Mouse (Mus musculus) forebrain, embryonic 10.5 days (tissue): ENCODE results near the gene Trak1. TPM values are rescaled to one million over a fixed set of nuclear protein-coding genes. Genes with fewer than 3 reads are reported as not detected.

ENCODE experiments used
- DNase-seq: peaks from one replicate; pipeline ENCODE4 v3.0.0-alpha.2; 2017; ENCODE audit warnings: low spot score; ENCODE audit errors: extremely low spot score
- H3K27ac ChIP-seq: fragments of 300-500 bp; sonication (generic); 2 replicates; pipeline ENCODE4 v1.5.1; 2016; ENCODE audit warnings: mild to moderate bottlenecking
- H3K27me3 ChIP-seq: fragments of 300-500 bp; sonication (generic); 2 replicates; pipeline ENCODE4 v1.6.1; 2016; ENCODE audit warnings: mild to moderate bottlenecking; ENCODE audit not compliant: poor library complexity, severe bottlenecking
- H3K36me3 ChIP-seq: fragments of 300-500 bp; sonication (generic); replicated peaks from 2 replicates; pipeline ENCODE4 v1.6.1; 2016; ENCODE audit warnings: mild to moderate bottlenecking, moderate library complexity
- H3K4me1 ChIP-seq: fragments of 300-500 bp; sonication (generic); 2 replicates; pipeline ENCODE4 v1.6.1; 2016
- H3K4me3 ChIP-seq: fragments of 300-500 bp; sonication (generic); 2 replicates; pipeline ENCODE4 v1.5.1; 2016; ENCODE audit warnings: mild to moderate bottlenecking, moderate library complexity
- H3K9me3 ChIP-seq: fragments of 300-500 bp; sonication (generic); 2 replicates; pipeline ENCODE4 v1.6.1; 2016; ENCODE audit warnings: mild to moderate bottlenecking, moderate library complexity
- WGBS: fragments of 180-500 bp; shearing (Covaris S2); methylation state at CpG from one replicate; pipeline ENCODE4 v1.1.7; 2016; 5-methylcytosine and 5-hydroxymethylcytosine counted together
- polyA plus RNA-seq: library from polyadenylated mRNA; unstranded; fragments of >200 nt; fragmentation: Nextera tagmentation; extraction: Ambion mirVana; gene quantifications from 2 replicates; pipeline ENCODE4 v1.2.1, GENCODE M21; 2016

Trak1 gene
- polyA plus RNA-seq, 1 experiment from 2014 or later, result 27.4 TPM

DNA sequence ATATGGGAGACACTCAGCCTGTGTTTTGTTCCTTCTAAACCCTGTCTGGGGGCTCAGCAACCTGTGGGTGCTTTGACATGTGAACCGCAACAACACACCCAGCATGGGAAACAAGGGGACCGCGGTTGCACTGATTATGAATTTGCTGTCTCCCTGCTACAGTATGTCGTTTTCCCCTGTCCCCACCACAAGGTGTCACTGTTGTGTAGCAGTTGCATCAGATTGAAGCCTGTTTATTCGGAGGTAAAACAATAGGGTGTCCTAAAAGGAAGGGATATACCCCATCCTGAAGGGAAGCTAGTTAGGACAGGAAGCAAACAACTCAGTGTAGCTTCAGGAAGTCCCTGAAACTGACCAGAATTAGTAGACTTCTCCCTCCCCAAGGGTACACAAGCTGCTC lies 182.2 kb downstream of the Trak1 start:
- Histone ChIP-seq H3K4me3 (no peak overlapping the region), H3K4me1 (peaks cover 10% of the 10 kb centered on the region), H3K27ac (0 out of 2 replicates have a peak overlapping the region, but pooled peaks have one; percentile 5), H3K27me3 (no peaks in the 10 kb centered on the region), H3K9me3 (no peaks in the 10 kb centered on the region), H3K36me3 (peaks cover 8% of the 10 kb centered on the region)
- peak; percentile 67 for DNase-seq
- 40% methylated on average over 5 of the region's 5 CpGs for WGBS

- Histone ChIP-seq H3K27me3 (peaks cover 22% of the 10 kb centered on the region), H3K4me3 (no peak overlapping the region), H3K27ac (no peak overlapping the region), H3K9me3 (no peaks in the 10 kb centered on the region), H3K36me3 (no peaks in the 10 kb centered on the region), H3K4me1 (peaks cover 12% of the 10 kb centered on the region)
- 80% methylated on average over 7 of the region's 7 CpGs for WGBS
- no peak for DNase-seq
Observed at GRCm38 (mm10) chr9:121487216-121487615, 189.9 kb downstream of the Trak1 start.

DNA sequence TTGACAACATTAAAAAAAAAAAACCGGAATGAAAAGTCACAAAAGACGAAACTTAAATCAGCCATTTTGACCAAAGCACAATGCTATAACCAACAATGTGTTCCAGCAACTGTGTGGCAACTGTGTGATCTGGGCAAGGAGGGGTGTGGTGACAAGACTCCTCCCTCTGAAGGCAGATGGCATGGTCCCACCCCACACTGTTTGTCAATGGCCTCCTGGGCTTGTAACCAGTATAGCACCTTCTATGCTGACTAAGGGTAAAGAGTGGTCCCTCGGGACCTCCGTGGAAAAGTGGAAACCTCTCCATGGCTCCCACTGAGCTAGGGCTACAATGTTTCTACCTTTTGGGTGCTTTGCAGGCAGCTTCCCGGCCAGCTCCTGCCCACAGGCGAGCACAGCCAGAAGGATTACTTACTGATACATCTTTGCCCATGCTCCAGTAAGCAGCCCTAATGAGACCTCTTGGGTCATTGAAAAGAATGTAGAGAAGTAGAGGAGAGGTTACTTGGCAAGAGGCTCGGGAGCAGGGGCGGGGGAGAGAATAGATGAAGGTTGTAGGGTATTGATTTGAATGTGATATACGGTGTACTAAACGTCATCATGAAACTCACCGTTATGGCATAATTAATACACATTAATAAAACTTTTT lies 194.4 kb downstream of the Trak1 start:
- Histone ChIP-seq H3K4me3 (no peak overlapping the region), H3K36me3 (no peaks in the 10 kb centered on the region), H3K4me1 (peaks cover 32% of the 10 kb centered on the region), H3K27me3 (peaks cover 67% of the 10 kb centered on the region), H3K27ac (no peak overlapping the region), H3K9me3 (no peaks in the 10 kb centered on the region)
- DNase-seq, result no peak
- WGBS, result 69% methylated on average over 11 of the region's 11 CpGs

DNA sequence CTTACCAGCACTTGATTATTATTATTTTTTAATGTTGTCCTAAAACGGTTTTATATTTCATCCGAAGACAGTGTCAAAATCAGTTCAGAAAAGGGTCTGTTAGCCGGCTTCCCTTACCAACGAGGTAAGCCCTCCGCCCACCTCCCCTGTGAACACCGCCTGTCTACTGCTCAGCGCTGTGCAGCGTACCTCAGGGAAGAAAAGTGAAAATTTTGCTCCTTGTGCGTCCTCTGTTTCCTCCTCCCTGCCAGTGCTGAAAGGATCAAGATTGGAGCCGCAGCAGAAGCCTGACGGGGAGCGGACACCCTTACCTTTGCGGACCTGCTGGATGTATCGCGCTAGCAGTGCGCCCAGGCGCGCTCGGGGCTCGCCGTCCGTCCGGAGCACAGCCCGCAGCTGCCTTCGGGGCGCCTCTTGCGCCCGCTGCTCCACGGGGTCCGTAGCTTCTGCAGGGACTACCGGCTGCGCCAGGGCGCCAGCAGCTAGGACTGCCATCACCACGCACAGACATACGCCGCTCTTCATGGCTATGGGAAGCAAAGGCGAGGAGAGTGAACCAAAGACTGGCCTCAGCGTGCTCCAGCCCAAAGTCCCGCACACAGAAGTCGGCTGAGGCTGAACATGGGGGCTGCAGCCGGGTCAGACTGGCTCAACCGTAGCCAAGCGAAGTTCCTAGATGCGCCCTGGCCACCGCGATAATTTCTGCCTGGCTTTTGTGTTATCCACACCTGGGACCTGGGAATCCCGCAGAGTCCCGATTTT lies 196.9 kb downstream of the Trak1 start:
- WGBS, result 2% methylated on average over 48 of the region's 48 CpGs
- peak overlapping the region; percentile 45 for H3K4me3 ChIP-seq
- H3K36me3 ChIP-seq, result no peaks in the 10 kb centered on the region
- H3K27me3 ChIP-seq, result peaks cover 85% of the 10 kb centered on the region
- 0 out of 2 replicates have a peak overlapping the region, but pooled peaks have one; percentile 8 for H3K27ac ChIP-seq
- H3K4me1 ChIP-seq, result peaks cover 32% of the 10 kb centered on the region
- no peaks in the 10 kb centered on the region for H3K9me3 ChIP-seq
- peak; percentile 39 for DNase-seq

DNA sequence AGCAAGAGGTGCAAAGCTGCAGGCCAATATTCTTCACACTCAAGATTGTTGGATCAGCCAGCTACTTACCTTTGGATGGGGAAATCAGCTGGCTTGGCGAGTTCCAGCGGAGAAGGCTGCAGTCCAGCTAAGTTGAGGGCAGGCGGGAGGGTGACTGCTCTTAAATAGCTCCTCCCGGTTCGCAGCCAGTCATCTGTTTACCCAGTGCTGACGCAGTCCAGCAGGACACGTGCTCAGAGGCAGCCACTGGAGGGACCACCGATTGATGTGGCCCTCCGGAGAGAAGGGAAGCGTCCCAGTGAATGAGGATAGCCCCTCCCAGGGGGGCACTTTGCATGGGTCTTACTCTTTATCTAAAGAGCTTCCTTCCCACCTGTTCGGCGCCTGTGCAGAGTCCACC lies 198.2 kb downstream of the Trak1 start, which contains the start of gene Cck:
Cck (minus strand) TSS at position 166 of the 400 bp plus-strand sequence.
- 1% methylated on average over 12 of the region's 12 CpGs for WGBS
- H3K4me1 ChIP-seq, result peaks cover 32% of the 10 kb centered on the region
- no peaks in the 10 kb centered on the region for H3K36me3 ChIP-seq
- H3K27me3 ChIP-seq, result peaks cover 78% of the 10 kb centered on the region
- peak; percentile 33 for DNase-seq
- H3K9me3 ChIP-seq, result no peaks in the 10 kb centered on the region
- no peak within 1 kb of the TSS for H3K27ac ChIP-seq
- H3K4me3 ChIP-seq, result peak within 1 kb of the TSS; percentile 45

DNA sequence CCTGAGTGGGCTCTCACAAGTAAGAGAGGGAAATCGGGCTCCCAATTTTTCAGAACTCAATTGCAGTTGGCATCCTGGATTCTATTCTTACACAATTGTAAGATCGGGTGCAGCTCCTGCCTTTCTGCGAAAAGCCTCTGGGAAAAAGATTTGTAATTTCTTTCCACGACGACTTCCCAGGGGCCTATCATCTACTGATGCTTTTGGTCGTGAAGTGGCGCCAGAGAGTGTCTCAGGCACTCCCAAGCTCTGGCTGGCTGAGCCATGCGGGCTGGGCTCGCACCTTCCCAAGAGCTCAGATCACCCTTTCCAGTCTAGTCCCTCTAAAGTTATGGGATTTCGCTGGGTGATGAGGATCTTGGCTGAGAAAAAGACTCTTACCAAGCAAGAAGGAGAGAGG lies 198.8 kb downstream of the Trak1 start:
- DNase-seq, result no peak
- Histone ChIP-seq H3K36me3 (no peaks in the 10 kb centered on the region), H3K9me3 (no peaks in the 10 kb centered on the region), H3K27ac (no peak overlapping the region), H3K27me3 (peaks cover 72% of the 10 kb centered on the region), H3K4me1 (peaks cover 32% of the 10 kb centered on the region), H3K4me3 (no peak overlapping the region)
- WGBS, result 26% methylated on average over 10 of the region's 10 CpGs

GRCm38 (mm10) chr9:121505346-121505745 lies 208.0 kb downstream of the Trak1 start:
- no peaks in the 10 kb centered on the region for H3K9me3 ChIP-seq
- no peaks in the 10 kb centered on the region for H3K4me1 ChIP-seq
- no peaks in the 10 kb centered on the region for H3K36me3 ChIP-seq
- no peaks in the 10 kb centered on the region for H3K27me3 ChIP-seq
- DNase-seq, result no peak
- WGBS, result 94% methylated on average over 8 of the region's 8 CpGs
- H3K4me3 ChIP-seq, result no peak overlapping the region
- no peak overlapping the region for H3K27ac ChIP-seq

GRCm38 (mm10) chr9:121506478-121507180 lies 209.3 kb downstream of the Trak1 start:
- Histone ChIP-seq H3K4me3 (no peak overlapping the region), H3K9me3 (no peaks in the 10 kb centered on the region), H3K4me1 (no peaks in the 10 kb centered on the region), H3K36me3 (no peaks in the 10 kb centered on the region), H3K27ac (no peak overlapping the region), H3K27me3 (no peaks in the 10 kb centered on the region)
- WGBS, result 74% methylated on average over 8 of the region's 8 CpGs
- no peak for DNase-seq

DNA sequence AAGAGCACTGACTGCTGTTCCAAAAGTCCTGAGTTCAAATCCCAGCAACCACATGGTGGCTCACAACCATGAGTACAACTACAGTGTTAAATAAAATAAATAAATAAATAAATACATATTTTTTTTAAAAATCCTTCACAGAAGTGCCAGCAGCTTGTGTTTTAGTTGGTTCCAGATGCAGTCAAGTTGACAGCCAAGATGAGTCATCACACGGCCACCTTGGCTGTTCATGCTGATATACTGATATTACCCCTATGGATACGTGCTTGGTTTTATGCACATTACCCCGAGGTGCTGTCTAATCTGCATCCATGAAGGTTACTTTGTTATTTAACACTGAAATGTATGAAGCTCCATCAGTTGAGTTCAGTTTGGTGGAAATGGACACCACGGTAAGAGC lies 214.6 kb downstream of the Trak1 start:
- Histone ChIP-seq H3K27me3 (no peaks in the 10 kb centered on the region), H3K27ac (no peak overlapping the region), H3K4me3 (no peak overlapping the region), H3K36me3 (no peaks in the 10 kb centered on the region), H3K9me3 (no peaks in the 10 kb centered on the region), H3K4me1 (peaks cover 5% of the 10 kb centered on the region; the same call in 1 of the 2 replicates)
- WGBS, result 94% methylated on average over 4 of the region's 4 CpGs
- no peak for DNase-seq

DNA sequence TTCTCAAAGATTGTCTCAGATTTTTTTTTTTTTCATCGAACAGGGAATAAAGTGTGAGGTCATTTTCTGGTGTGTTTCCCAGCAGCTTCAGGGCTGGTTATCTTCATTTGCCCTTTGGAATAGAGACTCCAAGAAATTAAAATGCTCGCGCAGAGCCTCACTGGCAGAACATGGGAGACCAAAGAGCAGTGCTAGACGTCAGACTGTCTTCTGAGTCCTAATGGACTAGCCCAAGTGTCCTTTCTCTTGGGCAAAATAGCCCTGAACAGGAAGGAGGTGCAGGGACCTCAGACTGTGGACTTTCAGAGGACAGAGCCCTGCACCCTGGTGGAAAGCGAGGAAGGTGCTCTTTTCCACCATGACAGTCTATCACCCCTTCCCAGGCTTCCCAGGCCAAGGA lies 217.2 kb downstream of the Trak1 start:
- no peak for DNase-seq
- no peaks in the 10 kb centered on the region for H3K27me3 ChIP-seq
- H3K4me3 ChIP-seq, result no peak overlapping the region
- H3K27ac ChIP-seq, result no peak overlapping the region
- WGBS, result 84% methylated on average over 5 of the region's 5 CpGs
- H3K4me1 ChIP-seq, result peaks cover 5% of the 10 kb centered on the region; the same call in 1 of the 2 replicates
- no peaks in the 10 kb centered on the region for H3K36me3 ChIP-seq
- no peaks in the 10 kb centered on the region for H3K9me3 ChIP-seq

GRCm38 (mm10) chr9:121520047-121520446 lies 222.7 kb downstream of the Trak1 start:
- no peak for DNase-seq
- Histone ChIP-seq H3K27ac (no peak overlapping the region), H3K4me3 (no peak overlapping the region), H3K36me3 (no peaks in the 10 kb centered on the region), H3K9me3 (no peaks in the 10 kb centered on the region), H3K27me3 (no peaks in the 10 kb centered on the region), H3K4me1 (peaks cover under 1% of the 10 kb centered on the region; the same call in 1 of the 2 replicates)
- 82% methylated on average over 5 of the region's 5 CpGs for WGBS
